Mouse (Mus musculus) C2C12 (cell line): ENCODE measurements around the gene Ttc29.

Experiments used
- CEBPB ChIP-seq: IDR thresholded peaks from one replicate; pipeline ENCODE4 v1.6.1; 2011; ENCODE audit warnings: low read depth, mild to moderate bottlenecking, control low read depth, moderate library complexity
- CTCF ChIP-seq: IDR thresholded peaks from one replicate; pipeline ENCODE4 v1.5.1; 2011; ENCODE audit not compliant: control insufficient read depth, insufficient read depth, insufficient read length
- MYOG ChIP-seq: IDR thresholded peaks from one replicate; pipeline ENCODE4 v1.6.1; 2011; ENCODE audit not compliant: control insufficient read depth, insufficient read length; ENCODE audit errors: extremely low read depth
- USF1 ChIP-seq: IDR thresholded peaks from one replicate; pipeline ENCODE4 v1.6.1; 2011; ENCODE audit warnings: low read depth, mild to moderate bottlenecking, control low read depth, moderate library complexity

DNA sequence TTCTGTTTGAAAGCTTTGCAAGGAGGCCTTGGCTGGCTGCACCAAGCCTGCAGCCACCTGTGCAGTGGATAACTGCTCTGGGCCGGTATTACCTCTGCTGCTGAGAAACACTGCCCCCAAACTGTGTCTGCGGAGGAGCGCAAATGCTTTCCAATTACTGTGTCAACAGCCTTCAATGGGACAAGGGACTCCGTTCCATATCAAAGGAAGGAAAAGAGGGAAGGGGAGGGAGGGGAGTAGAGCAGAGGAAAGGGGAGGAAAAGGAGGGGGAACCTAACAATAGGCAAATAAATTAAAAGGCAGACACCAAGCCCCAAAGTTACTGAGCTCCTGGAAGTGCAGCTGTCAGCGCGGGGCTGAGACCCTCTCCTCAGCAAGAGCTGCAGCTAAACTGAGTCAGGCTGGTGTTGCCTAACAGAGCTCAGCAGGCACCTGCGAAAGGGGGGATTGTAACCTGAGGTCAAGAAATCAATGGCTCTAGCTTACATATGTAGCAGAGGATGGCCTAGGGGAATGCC lies 54.9 kb downstream of the Ttc29 start:
- TF ChIP-seq CTCF (no peak), USF1 (no peak), CEBPB (no peak), MYOG (no peak)
